Mouse (Mus musculus) liver, embryonic 14.5 days (tissue): ENCODE results near the gene Skint6. TPM values are rescaled to one million over a fixed set of nuclear protein-coding genes. Genes with fewer than 3 reads are reported as not detected.
A peak's percentile ranks its signal among the peaks of the same experiment; 100 is the strongest.
"Not testable (repeated sequence)": the region's sequence is repeated elsewhere in the genome, so short reads cannot be mapped to it uniquely, and the experiment has no call there.

Source experiments
- ATAC-seq: fragments of 200-750 bp; cut with Nextera tagmentation; 2 replicates; pipeline ENCODE4 v1.8.0; 2017; ENCODE audit warnings: moderate number of reproducible peaks, mild to moderate bottlenecking, moderate library complexity; ENCODE audit not compliant: insufficient read depth
- DNase-seq, 3 experiments: peaks; one replicate each; pipeline ENCODE4 v3.0.0-alpha.2; 2012 to 2013; ENCODE audit warnings: low read depth in 3 of 3, low spot score in 3 of 3
- H3K27ac ChIP-seq: fragments of 300-500 bp; sonication (generic); 2 replicates; pipeline ENCODE4 v1.5.1; 2014; ENCODE audit warnings: moderate library complexity, mild to moderate bottlenecking, control low read depth, inconsistent platforms
- H3K27me3 ChIP-seq: fragments of 300-500 bp; sonication (generic); 2 replicates; pipeline ENCODE4 v1.6.1; 2014; ENCODE audit warnings: mild to moderate bottlenecking, low read length, moderate library complexity; ENCODE audit not compliant: control insufficient read depth, insufficient read depth
- H3K36me3 ChIP-seq: fragments of 300-500 bp; sonication (generic); replicated peaks from 2 replicates; pipeline ENCODE4 v1.6.1; 2014; ENCODE audit warnings: low read depth; ENCODE audit not compliant: control insufficient read depth, insufficient read depth
- H3K4me1 ChIP-seq, 2 experiments: fragments of 200-500 bp in 1 of 2; fragments of 300-500 bp in 1 of 2; sonication (generic) in 1 of 2; replicated peaks; 2 replicates each; pipeline ENCODE4 v1.6.1; 2012 to 2014; ENCODE audit warnings: antibody characterized with exemption in 1 of 2, inconsistent platforms in 1 of 2, low read length in 1 of 2; ENCODE audit not compliant: control insufficient read depth in 2 of 2, insufficient read depth in 2 of 2
- H3K4me2 ChIP-seq: fragments of 300-500 bp; sonication (generic); 2 replicates; pipeline ENCODE4 v1.6.1; 2014; ENCODE audit warnings: low read depth, mild to moderate bottlenecking, control low read depth, moderate library complexity
- H3K4me3 ChIP-seq, 2 experiments: fragments of 200-500 bp in 1 of 2; fragments of 300-500 bp in 1 of 2; sonication (generic) in 1 of 2; 2 replicates each; pipeline ENCODE4 v1.5.1; 2012 to 2014; ENCODE audit warnings: low read depth in 2 of 2, low read length in 2 of 2, mild to moderate bottlenecking in 2 of 2, control low read depth in 1 of 2, inconsistent platforms in 1 of 2, moderate library complexity in 1 of 2; ENCODE audit not compliant: insufficient read depth in 1 of 2
- H3K9ac ChIP-seq: fragments of 300-500 bp; sonication (generic); replicated peaks from 2 replicates; pipeline ENCODE4 v1.6.1; 2014; ENCODE audit warnings: mild to moderate bottlenecking, control low read depth, moderate library complexity
- H3K9me3 ChIP-seq: fragments of 300-500 bp; sonication (generic); 2 replicates; pipeline ENCODE4 v1.6.1; 2016; ENCODE audit warnings: low read length, mixed read lengths; ENCODE audit not compliant: control insufficient read depth
- CTCF ChIP-seq: IDR thresholded peaks from 2 replicates; pipeline ENCODE4 v1.5.1; 2016; ENCODE audit warnings: antibody characterized with exemption, low read depth, control low read depth
- EP300 ChIP-seq: IDR thresholded peaks from 2 replicates; pipeline ENCODE4 v1.6.1; 2016; ENCODE audit warnings: antibody characterized with exemption, low read depth
- WGBS: fragments of 180-500 bp; shearing (Covaris S2); extraction: QIAGEN DNeasy Blood & Tissue Kit; methylation state at CpG from one replicate; pipeline ENCODE4 v1.1.7; 2014; ENCODE audit not compliant: insufficient replicate concordance; 5-methylcytosine and 5-hydroxymethylcytosine counted together
- polyA plus RNA-seq, 2 experiments: library from polyadenylated mRNA; depleted of rRNA in 1 of 2; stranded (reverse) in 1 of 2; unstranded in 1 of 2; fragments of >200 nt; fragmentation: Nextera tagmentation in 1 of 2; extraction: Ambion mirVana in 1 of 2; gene quantifications; 2 replicates each; pipeline versions ENCODE4 v1.2.1 to v1.2.3; 2012 to 2014

The Skint6 gene
- polyA plus RNA-seq, 2 experiments: not detected

GRCm38 (mm10) chr4:113067621-113068020 lies 219.2 kb downstream of the Skint6 start:
- TF ChIP-seq CTCF (no peak), EP300 (no peak)
- Histone ChIP-seq H3K27me3 (no peaks in the 10 kb centered on the region), H3K27ac (no peak overlapping the region), H3K9ac (no peak overlapping the region), H3K9me3 (no peaks in the 10 kb centered on the region), H3K4me3 (no peak overlapping the region), H3K36me3 (no peaks in the 10 kb centered on the region), H3K4me1 (no peaks in the 10 kb centered on the region), H3K4me2 (no peak overlapping the region)
- WGBS: 28% methylated on average over 3 of the region's 3 CpGs
- ATAC-seq (no peak), DNase-seq (no peak)

DNA sequence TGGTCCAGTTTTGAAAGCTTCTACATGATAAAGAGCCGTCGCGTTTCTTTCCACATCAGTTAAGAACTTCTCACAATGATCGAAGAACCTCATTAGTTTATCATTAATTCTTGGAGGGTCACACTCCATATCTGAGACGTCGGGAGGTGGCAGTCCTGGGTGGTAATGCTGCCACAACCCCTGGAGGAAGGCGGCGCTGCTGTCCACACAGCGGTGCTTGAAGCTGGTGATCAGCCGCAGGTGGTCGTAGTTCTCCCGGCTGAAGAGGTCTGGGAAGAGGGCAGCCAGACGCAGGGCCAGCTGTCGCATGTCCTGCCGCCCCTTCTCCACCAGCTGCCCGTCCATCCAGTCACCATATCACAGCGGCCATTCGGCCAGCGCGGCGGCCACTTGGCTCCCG lies 307.6 kb downstream of the Skint6 start:
- ATAC-seq, H3K4me1 ChIP-seq, DNase-seq, H3K4me2 ChIP-seq, H3K36me3 ChIP-seq, H3K27me3 ChIP-seq, H3K4me3 ChIP-seq, H3K9ac ChIP-seq, H3K9me3 ChIP-seq, H3K27ac ChIP-seq: not testable (repeated sequence)
- 26% methylated on average over 22 of the region's 22 CpGs for WGBS

DNA sequence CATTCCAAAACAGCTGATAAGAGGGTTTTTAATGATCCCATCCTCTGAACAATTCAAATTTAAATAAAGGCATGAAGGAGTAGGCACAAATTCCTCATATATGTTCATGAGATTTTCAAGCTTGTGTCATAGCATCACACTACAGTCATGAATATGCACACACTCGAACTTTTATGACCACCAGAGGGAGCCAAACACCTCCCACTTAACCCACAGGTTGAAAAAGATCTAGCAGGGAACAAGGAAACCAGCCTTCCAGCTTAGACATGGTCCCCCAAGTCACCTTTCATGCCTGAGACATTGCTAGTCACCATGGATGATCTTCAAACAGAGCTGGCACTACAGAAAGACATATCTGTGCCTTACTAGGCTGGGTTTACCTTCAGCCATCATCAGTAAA lies 496.1 kb downstream of the Skint6 start:
- no peak for TF ChIP-seq EP300
- TF ChIP-seq CTCF: peak; percentile 35
- DNase-seq: no peak
- H3K27ac ChIP-seq: no peak overlapping the region
- no peak overlapping the region for H3K4me3 ChIP-seq
- 0% methylated on average over 1 of the region's 1 CpGs for WGBS
- no peak overlapping the region for H3K4me2 ChIP-seq
- no peaks in the 10 kb centered on the region for H3K36me3 ChIP-seq
- no peaks in the 10 kb centered on the region for H3K4me1 ChIP-seq
- H3K27me3 ChIP-seq: no peaks in the 10 kb centered on the region
- no peaks in the 10 kb centered on the region for H3K9me3 ChIP-seq
- H3K9ac ChIP-seq: no peak overlapping the region
- ATAC-seq: no peak

GRCm38 (mm10) chr4:112774766-112775165 lies 512.0 kb downstream of the Skint6 start, which contains the start of gene Skint10:
Skint10 (minus strand) TSS chr4:112774866.
- no peaks in the 10 kb centered on the region for H3K9me3 ChIP-seq
- H3K27me3 ChIP-seq: no peaks in the 10 kb centered on the region
- H3K9ac ChIP-seq: no peak within 1 kb of the TSS
- TF ChIP-seq CTCF: no peak
- no peak for TF ChIP-seq EP300
- WGBS: 39% methylated on average over 1 of the region's 1 CpGs
- H3K4me3 ChIP-seq: no peak within 1 kb of the TSS
- H3K4me1 ChIP-seq: no peaks in the 10 kb centered on the region
- DNase-seq (no peak), ATAC-seq (no peak)
- no peak within 1 kb of the TSS for H3K27ac ChIP-seq
- no peak within 1 kb of the TSS for H3K4me2 ChIP-seq
- H3K36me3 ChIP-seq: no peaks in the 10 kb centered on the region
